ENCODE assay signal across 10 mouse cellular contexts in genomic region chr4:134984555-134984954, GRCm38 (mm10). TPM values are rescaled to one million over a fixed set of nuclear protein-coding genes. Genes with fewer than 3 reads are reported as not detected.
DNase-seq lines count a peak whose midpoint lies in the region; ATAC-seq and TF ChIP-seq lines count a peak whose summit lies in the region.
"Had no signal": no experiment of that assay in that cellular context is flagged by ENCODE, and none has a peak within 500 bp of the region (broad histone marks: within the 10 kb centered on the region; RNA-seq: fewer than 3 reads in every experiment).

No protein-coding gene starts in this region.

- peak; percentile 45 to 58 for DNase-seq in cerebellum, postnatal 10 days
- no peak for DNase-seq in cerebellum, postnatal 36 days
- DNase-seq in liver = peak; percentile 74
- no peak for DNase-seq in liver, embryonic 11.5 days (ENCODE audit: low spot score)
- DNase-seq in G1E (ENCODE audit: low spot score) = no peak
- DNase-seq in frontal cortex, postnatal 25 days (ENCODE audit: low spot score in 2 of 2) = no peak
- DNase-seq in adrenal gland, postnatal 10 days = no peak

- H3K9me3 ChIP-seq in liver, embryonic 11.5 days (ENCODE audit: control insufficient read depth, low read length) = no peaks in the 10 kb centered on the region
- 0 out of 2 replicates have a peak, but pooled peaks cover 2% of the 10 kb centered on the region for H3K9me3 ChIP-seq in G1E (replicated peaks)
- H3K9me3 ChIP-seq: hindbrain, embryonic 12.5 days; megakaryocyte, embryonic 14.5 days had no signal

- H3K27ac ChIP-seq in liver, embryonic 11.5 days (ENCODE audit: low read depth, low read length) = no peak overlapping the region
- H3K27ac ChIP-seq in small intestine, adult 2 months (ENCODE audit: insufficient read depth, low read depth, low read length) = no peak overlapping the region

- no peak for TF ChIP-seq POLR2A in small intestine, adult 2 months (IDR thresholded peaks at IDR 0.05; ENCODE audit: low read depth, low read length)

- H3K4me2 ChIP-seq in liver, embryonic 11.5 days = no peak overlapping the region
- H3K4me2 ChIP-seq: hindbrain, embryonic 12.5 days had no signal

- H3K9ac ChIP-seq in liver, embryonic 11.5 days (ENCODE audit: low read depth, low read length) = no peak overlapping the region
- H3K9ac ChIP-seq: hindbrain, embryonic 12.5 days had no signal

- TF ChIP-seq CTCF in G1E (IDR thresholded peaks at IDR 0.05; ENCODE audit: low read depth, low read length) = peak; percentile 63
- TF ChIP-seq CTCF in small intestine, adult 2 months (IDR thresholded peaks at IDR 0.05; ENCODE audit: extremely low read depth, insufficient read length, insufficient replicate concordance, low read depth, low read length) = peak; percentile 44; the same call in 1 of the 2 replicates

- H3K36me3 ChIP-seq in liver, embryonic 11.5 days (ENCODE audit: control insufficient read depth, insufficient read depth, low read length) = no peaks in the 10 kb centered on the region
- no peaks in the 10 kb centered on the region for H3K36me3 ChIP-seq in G1E (replicated peaks)
- no peaks in the 10 kb centered on the region for H3K36me3 ChIP-seq in small intestine, adult 2 months (ENCODE audit: control insufficient read depth, insufficient read depth, low read length)
- H3K36me3 ChIP-seq: hindbrain, embryonic 12.5 days had no signal

- no peaks in the 10 kb centered on the region for H3K27me3 ChIP-seq in liver, embryonic 11.5 days (replicated peaks; ENCODE audit: control insufficient read depth, insufficient read depth, low read length)
- peaks cover 17% of the 10 kb centered on the region for H3K27me3 ChIP-seq in G1E (ENCODE audit: insufficient read depth, low read length)
- no peaks in the 10 kb centered on the region for H3K27me3 ChIP-seq in small intestine, adult 2 months (ENCODE audit: control insufficient read depth, insufficient read depth, low read length)
- H3K27me3 ChIP-seq: hindbrain, embryonic 12.5 days had no signal

- ATAC-seq in liver, embryonic 11.5 days (replicated peaks; ENCODE audit: low FRiP score) = no peak
- no peak for ATAC-seq in G1E (ENCODE audit: extremely low read depth, insufficient number of reproducible peaks, low FRiP score, poor library complexity, severe bottlenecking)

- H3K4me1 ChIP-seq in liver, embryonic 11.5 days (replicated peaks; ENCODE audit: control insufficient read depth, insufficient read depth, low read length) = peaks cover 21% of the 10 kb centered on the region
- H3K4me1 ChIP-seq in G1E (ENCODE audit: insufficient read depth, low read depth, low read length) = peaks cover 41% of the 10 kb centered on the region
- no peaks in the 10 kb centered on the region for H3K4me1 ChIP-seq in small intestine, adult 2 months (ENCODE audit: control insufficient read depth, insufficient read depth, insufficient read length, low read length)

- WGBS in liver, embryonic 11.5 days = 71% methylated on average over 3 of the region's 3 CpGs
- WGBS in small intestine, adult 2 months = 50% methylated on average over 3 of the region's 3 CpGs

- no peak overlapping the region for H3K4me3 ChIP-seq in liver, embryonic 11.5 days (ENCODE audit: low read depth, low read length)
- H3K4me3 ChIP-seq in G1E (ENCODE audit: low read depth, low read length) = no peak overlapping the region
- no peak overlapping the region for H3K4me3 ChIP-seq in small intestine, adult 2 months (ENCODE audit: low read depth, low read length)
- H3K4me3 ChIP-seq: hindbrain, embryonic 12.5 days; megakaryocyte, embryonic 14.5 days had no signal

RNA-seq across cellular contexts. Expression of gene Syf2, which starts 53.9 kb away (rescaled TPM):
- 83.9 and 89.4 TPM in 2 replicates for polyA plus RNA-seq in liver, embryonic 11.5 days (2014; fragmentation: Nextera tagmentation; extraction: Ambion mirVana)
- total RNA-seq in G1E (2014; fragmentation: Nextera tagmentation) (48.8 and 49.0 TPM in 2 replicates), G1E (2017) (175 and 187 TPM in 2 replicates)
- 36.7 and 52.3 TPM in 2 replicates for polyA plus RNA-seq in G1E (2012)
- polyA plus RNA-seq in small intestine, adult 2 months (2012; rRNA removed) = 2.4 and 9.2 TPM in 2 replicates
- 10 to 100 TPM; 73.1 to 74.6 TPM for total RNA-seq in adrenal gland, postnatal 10 days (2021)

Comparison
In these comparisons a context has a peak if more than half of its experiments do, and no peak if none do; other contexts are left out.
1. DNase-seq: peak in cerebellum, postnatal 10 days (2 of 2) and liver (single experiment); none in cerebellum, postnatal 36 days (0 of 2), liver, embryonic 11.5 days (single experiment), G1E (single experiment), frontal cortex, postnatal 25 days (0 of 2) and adrenal gland, postnatal 10 days (single experiment).